Mouse (Mus musculus): ENCODE measurements at regions not wholly inside any gene's neighbourhood (a gene's known extent, or its start where the extent isn't known, plus 50 kb on each side); places are given as distances from the start of the nearest gene placed in this dataset.
A peak's percentile ranks its signal among the peaks of the same experiment; 100 is the strongest.

DNA sequence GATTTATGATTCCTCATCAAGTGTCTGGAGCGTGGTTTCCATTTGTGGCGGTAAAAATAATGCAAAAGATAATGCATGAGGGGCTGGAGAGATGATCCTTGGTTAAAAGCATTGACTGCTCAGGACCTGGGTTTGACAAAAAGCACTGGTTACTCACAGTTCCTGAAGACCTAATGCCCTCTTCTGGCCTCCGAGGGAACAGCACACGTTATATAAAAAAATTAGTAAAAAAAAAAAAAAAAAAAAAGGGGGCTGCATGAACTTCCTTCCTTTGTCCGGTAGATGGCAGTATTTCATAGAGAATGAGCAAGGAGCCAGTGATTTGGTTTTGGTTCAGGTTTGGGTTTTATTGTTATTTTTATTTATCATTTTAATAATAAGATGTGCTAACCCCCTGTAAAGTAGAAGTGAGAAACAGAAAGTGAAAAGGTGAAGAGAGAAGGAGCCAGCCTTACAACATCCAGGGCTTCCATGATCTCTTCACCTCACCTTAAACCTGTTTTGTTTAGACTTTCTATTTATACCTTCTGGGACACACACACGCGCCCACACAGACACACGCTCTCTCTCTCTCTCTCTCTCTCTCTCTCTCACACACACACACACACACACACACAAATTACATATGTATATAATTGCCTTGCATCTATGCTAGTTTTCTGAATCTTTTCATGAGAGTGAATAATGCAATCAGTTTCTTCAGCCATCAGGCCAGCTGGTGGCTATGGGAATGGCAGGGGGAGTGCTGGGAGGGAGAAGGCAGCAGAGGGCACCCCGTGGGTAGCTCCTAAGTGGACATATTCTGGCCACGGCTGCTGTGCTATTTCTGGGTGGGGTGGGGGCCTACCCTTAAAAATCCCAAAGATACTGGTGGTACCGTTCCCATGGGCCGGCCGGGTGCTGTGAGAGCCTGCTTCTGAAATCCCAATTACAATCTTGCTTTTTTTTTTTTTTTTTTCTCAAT lies 230.0 kb downstream of the Poteg start:
- Histone ChIP-seq H3K4me2 (no peak overlapping the region), H3K4me1 (ENCODE audit: control insufficient read depth, insufficient read depth, low read length) (no peaks in the 10 kb centered on the region), H3K9me3 (ENCODE audit: control insufficient read depth, low read length) (no peaks in the 10 kb centered on the region), H3K4me3 (ENCODE audit: low read depth, low read length) (no peak overlapping the region), H3K27ac (ENCODE audit: low read depth, low read length) (no peak overlapping the region), H3K36me3 (ENCODE audit: control insufficient read depth, insufficient read depth, low read length) (no peaks in the 10 kb centered on the region), H3K27me3 (ENCODE audit: control insufficient read depth, insufficient read depth, low read length) (no peaks in the 10 kb centered on the region), H3K9ac (ENCODE audit: low read length) (no peak overlapping the region)
- ATAC-seq (ENCODE audit: low FRiP score) (peak; percentile 60), DNase-seq (ENCODE audit: low spot score, missing footprints) (peak; percentile 88)
- WGBS = 37% methylated on average over 13 of the region's 13 CpGs

DNA sequence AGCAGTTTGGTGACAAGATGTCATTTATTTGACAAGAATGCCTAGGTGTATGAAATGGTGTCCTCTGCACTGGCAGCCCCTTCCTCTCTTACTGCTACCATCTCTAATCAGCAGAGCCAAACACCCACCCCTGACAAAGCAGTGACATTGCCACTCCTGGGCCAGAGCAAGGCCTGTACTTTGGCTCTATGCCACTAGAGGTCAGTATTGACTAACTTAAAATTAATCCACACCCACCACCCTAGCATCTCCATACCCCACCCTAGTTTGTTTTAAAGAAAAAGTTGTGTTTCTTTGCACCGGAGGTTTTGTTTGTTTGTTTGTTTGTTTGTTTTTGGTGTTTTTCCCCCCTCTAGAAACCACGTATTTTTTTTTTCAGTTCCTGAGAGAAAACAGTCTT lies 231.7 kb downstream of the Poteg start:
- Histone ChIP-seq H3K9me3 (ENCODE audit: control insufficient read depth, low read length) (no peaks in the 10 kb centered on the region), H3K4me3 (ENCODE audit: low read depth, low read length) (no peak overlapping the region), H3K4me2 (no peak overlapping the region), H3K9ac (ENCODE audit: low read length) (no peak overlapping the region), H3K4me1 (ENCODE audit: control insufficient read depth, insufficient read depth, low read length) (no peaks in the 10 kb centered on the region), H3K27ac (ENCODE audit: low read depth, low read length) (no peak overlapping the region), H3K27me3 (ENCODE audit: control insufficient read depth, insufficient read depth, low read length) (no peaks in the 10 kb centered on the region), H3K36me3 (ENCODE audit: control insufficient read depth, insufficient read depth, low read length) (no peaks in the 10 kb centered on the region)
- 11% methylated on average over 2 of the region's 2 CpGs for WGBS
- DNase-seq (ENCODE audit: low spot score, missing footprints) (peak; percentile 95), ATAC-seq (ENCODE audit: low FRiP score) (peak; percentile 76)

DNA sequence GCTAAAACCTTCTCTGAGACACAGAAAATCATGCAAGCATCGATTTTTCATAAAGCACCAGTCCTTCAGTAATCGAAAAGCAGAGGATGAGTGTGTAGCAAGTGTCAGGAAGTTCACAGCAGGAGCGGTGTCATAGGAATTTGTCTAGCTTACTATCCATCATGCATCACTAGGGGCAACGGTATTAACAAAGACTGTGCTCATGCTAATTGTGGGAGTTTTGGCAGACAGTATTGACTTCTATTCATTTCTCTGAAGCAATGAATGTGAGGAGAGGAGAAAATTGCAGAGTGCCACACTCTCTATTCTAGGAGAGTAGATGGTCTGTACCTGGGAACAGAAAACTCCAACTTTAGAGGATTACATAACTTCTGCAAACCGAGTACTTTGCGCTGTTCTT lies 274.5 kb downstream of the Poteg start:
- Histone ChIP-seq H3K4me1 (ENCODE audit: control insufficient read depth, insufficient read depth, low read length) (no peaks in the 10 kb centered on the region; the same call in 1 of the 2 replicates), H3K9me3 (ENCODE audit: control insufficient read depth, low read length) (no peaks in the 10 kb centered on the region), H3K4me3 (ENCODE audit: low read depth, low read length) (no peak overlapping the region), H3K36me3 (ENCODE audit: control insufficient read depth, insufficient read depth, low read length) (no peaks in the 10 kb centered on the region), H3K27me3 (ENCODE audit: control insufficient read depth, insufficient read depth, low read length) (no peaks in the 10 kb centered on the region), H3K27ac (ENCODE audit: low read depth, low read length) (no peak overlapping the region), H3K4me2 (no peak overlapping the region), H3K9ac (ENCODE audit: low read length) (no peak overlapping the region)
- ATAC-seq (ENCODE audit: low FRiP score) = 0 out of 2 replicates have a peak, but pooled peaks have one; percentile 38
- WGBS = 70% methylated on average over 6 of the region's 6 CpGs
- DNase-seq (ENCODE audit: low spot score, missing footprints) = peak; percentile 84

DNA sequence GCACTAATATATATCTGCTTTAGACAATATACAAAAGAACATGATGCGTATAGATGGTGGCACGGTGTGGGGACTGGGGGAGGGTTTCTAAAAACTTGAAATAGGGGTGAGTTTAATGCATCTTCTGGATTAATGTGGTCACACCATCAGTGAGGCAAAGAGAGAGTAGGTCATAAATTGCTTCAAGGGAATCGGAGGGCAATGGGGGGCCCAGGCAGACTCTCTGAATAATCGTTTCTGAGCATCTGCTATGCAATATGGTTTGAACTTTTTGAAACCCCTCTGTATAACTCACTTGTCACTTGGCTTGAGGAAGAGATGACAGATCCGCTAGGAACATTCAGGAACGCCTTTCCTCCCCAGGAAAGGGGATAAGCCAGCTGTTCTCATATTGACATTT lies 322.8 kb downstream of the Poteg start:
- H3K27ac ChIP-seq (ENCODE audit: low read depth, low read length) = no peak overlapping the region
- H3K36me3 ChIP-seq (ENCODE audit: control insufficient read depth, insufficient read depth, low read length) = no peaks in the 10 kb centered on the region
- H3K9ac ChIP-seq (ENCODE audit: low read length) = no peak overlapping the region
- 61% methylated on average over 6 of the region's 6 CpGs for WGBS
- H3K9me3 ChIP-seq (ENCODE audit: control insufficient read depth, low read length) = no peaks in the 10 kb centered on the region
- peak; percentile 87 for DNase-seq (ENCODE audit: low spot score, missing footprints)
- no peaks in the 10 kb centered on the region; the same call in 1 of the 2 replicates for H3K4me1 ChIP-seq (ENCODE audit: control insufficient read depth, insufficient read depth, low read length)
- H3K27me3 ChIP-seq (ENCODE audit: control insufficient read depth, insufficient read depth, low read length) = no peaks in the 10 kb centered on the region
- H3K4me2 ChIP-seq = no peak overlapping the region
- no peak overlapping the region for H3K4me3 ChIP-seq (ENCODE audit: low read depth, low read length)
- peak; percentile 39 for ATAC-seq (ENCODE audit: low FRiP score)

DNA sequence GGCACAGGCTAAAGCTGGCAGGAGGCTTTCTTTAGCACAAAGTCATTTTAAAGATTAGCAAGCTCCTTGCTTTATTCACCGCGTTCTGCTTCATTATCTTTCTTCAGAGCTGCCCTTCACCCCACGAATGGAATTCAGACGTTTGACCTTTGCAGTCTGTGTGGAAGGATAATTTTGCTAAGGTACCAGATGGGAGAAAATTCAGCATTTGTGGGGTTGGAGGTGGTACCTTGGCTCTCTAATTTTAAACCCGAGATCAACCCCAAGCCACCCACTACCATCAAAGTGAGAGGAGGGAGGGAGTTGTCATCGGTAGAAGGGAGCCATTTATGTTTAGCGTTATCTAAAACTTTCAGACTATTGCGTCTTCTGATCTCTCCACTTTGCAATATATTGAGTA lies 323.3 kb downstream of the Poteg start:
- Histone ChIP-seq H3K4me3 (ENCODE audit: low read depth, low read length) (no peak overlapping the region), H3K36me3 (ENCODE audit: control insufficient read depth, insufficient read depth, low read length) (no peaks in the 10 kb centered on the region), H3K27me3 (ENCODE audit: control insufficient read depth, insufficient read depth, low read length) (no peaks in the 10 kb centered on the region), H3K4me2 (no peak overlapping the region), H3K9me3 (ENCODE audit: control insufficient read depth, low read length) (no peaks in the 10 kb centered on the region), H3K27ac (ENCODE audit: low read depth, low read length) (no peak overlapping the region), H3K9ac (ENCODE audit: low read length) (no peak overlapping the region), H3K4me1 (ENCODE audit: control insufficient read depth, insufficient read depth, low read length) (no peaks in the 10 kb centered on the region; the same call in 1 of the 2 replicates)
- DNase-seq (ENCODE audit: low spot score, missing footprints) (peak; percentile 86), ATAC-seq (ENCODE audit: low FRiP score) (peak; percentile 50; the same call in 1 of the 2 replicates)
- 35% methylated on average over 8 of the region's 8 CpGs for WGBS

DNA sequence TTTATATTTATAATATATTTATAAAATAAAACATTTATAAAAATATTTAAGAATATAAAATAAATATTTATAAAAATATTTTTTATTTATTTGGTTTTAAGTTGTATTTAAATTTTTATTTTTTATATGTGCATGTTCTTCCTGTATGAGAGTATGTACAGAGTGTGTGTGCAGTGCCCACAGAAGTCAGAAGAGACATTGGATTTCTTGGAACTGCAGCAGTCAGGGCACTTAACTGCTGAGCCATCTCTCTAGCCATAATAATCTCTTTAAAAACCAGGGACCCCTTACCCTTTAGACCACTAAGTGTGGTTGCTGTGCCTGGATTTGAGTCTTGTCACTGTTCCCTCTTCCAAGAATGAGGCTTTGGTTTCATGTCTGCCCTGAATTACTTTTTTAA lies 323.8 kb downstream of the Poteg start:
- H3K27me3 ChIP-seq (ENCODE audit: control insufficient read depth, insufficient read depth, low read length) = no peaks in the 10 kb centered on the region
- H3K4me2 ChIP-seq = no peak overlapping the region
- H3K36me3 ChIP-seq (ENCODE audit: control insufficient read depth, insufficient read depth, low read length) = no peaks in the 10 kb centered on the region
- DNase-seq (ENCODE audit: low spot score, missing footprints) (no peak), ATAC-seq (ENCODE audit: low FRiP score) (no peak)
- H3K4me1 ChIP-seq (ENCODE audit: control insufficient read depth, insufficient read depth, low read length) = no peaks in the 10 kb centered on the region; the same call in 1 of the 2 replicates
- H3K27ac ChIP-seq (ENCODE audit: low read depth, low read length) = no peak overlapping the region
- H3K9me3 ChIP-seq (ENCODE audit: control insufficient read depth, low read length) = no peaks in the 10 kb centered on the region
- no peak overlapping the region for H3K9ac ChIP-seq (ENCODE audit: low read length)
- H3K4me3 ChIP-seq (ENCODE audit: low read depth, low read length) = no peak overlapping the region

DNA sequence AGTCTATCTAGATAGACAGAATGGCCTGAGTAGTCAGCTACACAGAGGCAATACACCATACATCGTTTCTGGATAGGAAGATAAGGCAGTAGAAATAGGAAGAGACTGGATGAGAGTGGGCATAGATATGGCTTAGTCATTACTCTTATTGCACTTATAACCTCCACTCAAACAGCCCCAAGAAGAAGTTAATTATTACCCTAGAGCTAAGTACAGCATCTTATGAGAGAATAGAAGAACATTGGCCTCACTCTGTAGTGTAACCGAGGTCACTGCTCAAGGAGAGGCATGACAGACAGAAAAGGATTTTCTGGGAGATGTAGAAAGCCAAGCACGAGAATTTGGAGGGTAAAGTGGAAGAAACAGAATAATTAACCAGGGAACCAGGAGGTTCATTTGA lies 331.5 kb downstream of the Poteg start:
- H3K27ac ChIP-seq (ENCODE audit: low read depth, low read length) = no peak overlapping the region
- H3K4me3 ChIP-seq (ENCODE audit: low read depth, low read length) = no peak overlapping the region
- no peak overlapping the region for H3K4me2 ChIP-seq
- H3K27me3 ChIP-seq (ENCODE audit: control insufficient read depth, insufficient read depth, low read length) = no peaks in the 10 kb centered on the region
- no peaks in the 10 kb centered on the region for H3K9me3 ChIP-seq (ENCODE audit: control insufficient read depth, low read length)
- no peak for ATAC-seq (ENCODE audit: low FRiP score)
- no peaks in the 10 kb centered on the region; the same call in 1 of the 2 replicates for H3K4me1 ChIP-seq (ENCODE audit: control insufficient read depth, insufficient read depth, low read length)
- no peak for DNase-seq (ENCODE audit: low spot score, missing footprints)
- H3K36me3 ChIP-seq (ENCODE audit: control insufficient read depth, insufficient read depth, low read length) = no peaks in the 10 kb centered on the region
- WGBS = 81% methylated on average over 3 of the region's 3 CpGs
- no peak overlapping the region for H3K9ac ChIP-seq (ENCODE audit: low read length)

Measured in midbrain, embryonic 11.5 days (tissue).